Mouse (Mus musculus) left cerebral cortex, adult 2 months (tissue): ENCODE measurements around the gene Dpp6. TPM values are rescaled to one million over a fixed set of nuclear protein-coding genes. Genes with fewer than 3 reads are reported as not detected.
A peak's percentile ranks its signal among the peaks of the same experiment; 100 is the strongest.

Experiments used
- DNase-seq, 2 experiments: peaks; one replicate each; pipeline ENCODE4 v3.0.0; 2021 to 2022; ENCODE audit warnings: low spot score in 2 of 2, mixed read lengths in 1 of 2; ENCODE audit errors: extremely low spot score in 1 of 2
- H3K27ac ChIP-seq: fragments of 200-600 bp; 2 replicates; pipeline ENCODE4 v1.8.1; 2022
- H3K4me3 ChIP-seq: fragments of 200-600 bp; 2 replicates; pipeline ENCODE4 v1.8.1; 2022
- CTCF ChIP-seq: fragments of 200-600 bp; IDR thresholded peaks from 2 replicates; pipeline ENCODE4 v1.8.1; 2022; ENCODE audit warnings: antibody characterized with exemption, mild to moderate bottlenecking, moderate library complexity
- intact Hi-C: fragments of 180-260 bp; cut with DNase I; formaldehyde crosslinking; loops from one replicate; pipeline ENCODE4 v1.15.1; 2025
- total RNA-seq, 2 experiments: library from RNA; stranded (reverse); gene quantifications; 2 replicates each; pipeline ENCODE4 v1.2.3; 2021

Dpp6 gene
- total RNA-seq, 2 experiments from 2014 or later: 174 to 183 TPM

GRCm38 (mm10) chr5:27035291-27035690 lies 218.3 kb downstream of the Dpp6 start:
- TF ChIP-seq CTCF: no peak
- DNase-seq: no peak
- intact Hi-C loops: loop anchor here (5.0 to 10.0 kb wide), 2 partner anchors 753 to 1160 kb away; no protein-coding TSS in a partner anchor
- Histone ChIP-seq H3K4me3 (no peak overlapping the region), H3K27ac (no peak overlapping the region)

GRCm38 (mm10) chr5:27035891-27036290 lies 218.9 kb downstream of the Dpp6 start:
- intact Hi-C loops: loop anchor here (1.0 to 10.0 kb wide), 3 partner anchors 133 to 1161 kb away; no protein-coding TSS in a partner anchor
- peak; percentile 49 to 51 for DNase-seq
- H3K4me3 ChIP-seq: no peak overlapping the region
- TF ChIP-seq CTCF: peak; percentile 57
- H3K27ac ChIP-seq: no peak overlapping the region

DNA sequence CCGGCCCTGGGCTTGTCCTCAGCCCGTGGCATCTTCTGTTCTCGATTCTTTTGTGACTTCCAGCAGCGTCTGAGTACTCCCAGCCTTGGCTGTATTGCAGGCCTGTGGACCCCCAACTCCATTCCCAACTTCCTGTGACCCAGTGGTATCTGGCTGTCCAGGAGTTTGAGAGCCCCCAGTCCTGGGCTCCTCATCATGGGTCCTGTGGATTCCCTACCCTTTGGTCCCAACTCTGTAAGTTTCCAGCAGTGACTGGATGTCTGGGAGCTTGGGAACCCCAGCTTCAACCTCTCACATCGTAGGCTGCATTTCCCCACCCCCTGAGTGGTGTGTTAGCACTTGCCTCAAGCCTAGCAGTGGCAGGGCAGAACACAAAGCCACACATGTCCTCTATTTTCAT lies 220.8 kb downstream of the Dpp6 start:
- Histone ChIP-seq H3K27ac (no peak overlapping the region), H3K4me3 (no peak overlapping the region)
- no peak for TF ChIP-seq CTCF
- DNase-seq: no peak
- intact Hi-C loops: loop anchor here (5.0 to 10.0 kb wide), 2 partner anchors 755 to 1163 kb away; no protein-coding TSS in a partner anchor

DNA sequence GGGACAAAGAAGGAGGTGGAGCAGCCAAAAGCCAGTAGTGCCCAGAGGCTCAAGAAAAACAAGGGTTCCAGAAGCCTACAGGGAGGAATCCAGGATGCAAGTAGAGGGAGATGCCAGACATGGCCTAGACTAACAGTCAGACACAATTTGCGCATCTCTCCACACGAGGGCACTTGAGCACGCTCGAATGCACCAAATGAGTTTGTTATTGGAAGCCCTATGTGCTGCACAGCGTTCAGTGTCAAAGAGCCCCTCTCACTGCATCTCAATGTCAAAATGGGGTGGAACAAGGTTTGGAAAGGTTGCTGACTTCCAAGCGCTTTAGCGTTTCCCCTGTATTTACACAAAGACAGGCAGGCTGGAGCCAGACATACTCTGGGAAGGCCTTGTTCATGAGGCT lies 231.2 kb downstream of the Dpp6 start:
- peak; percentile 71 to 75 for DNase-seq
- H3K4me3 ChIP-seq: no peak overlapping the region
- intact Hi-C loops: loop anchor here (5.0 kb wide), 1 partner anchor 604 kb away; no protein-coding TSS in a partner anchor
- no peak overlapping the region for H3K27ac ChIP-seq
- peak; percentile 69 for TF ChIP-seq CTCF

GRCm38 (mm10) chr5:27048926-27049325 lies 231.9 kb downstream of the Dpp6 start:
- H3K27ac ChIP-seq: peak overlapping the region; percentile 92
- no peak for TF ChIP-seq CTCF
- peak; percentile 30 to 32 for DNase-seq
- H3K4me3 ChIP-seq: peak overlapping the region; percentile 64
- intact Hi-C loops: loop anchor here (1.0 to 5.0 kb wide), 2 partner anchors 566 to 603 kb away; no protein-coding TSS in a partner anchor

DNA sequence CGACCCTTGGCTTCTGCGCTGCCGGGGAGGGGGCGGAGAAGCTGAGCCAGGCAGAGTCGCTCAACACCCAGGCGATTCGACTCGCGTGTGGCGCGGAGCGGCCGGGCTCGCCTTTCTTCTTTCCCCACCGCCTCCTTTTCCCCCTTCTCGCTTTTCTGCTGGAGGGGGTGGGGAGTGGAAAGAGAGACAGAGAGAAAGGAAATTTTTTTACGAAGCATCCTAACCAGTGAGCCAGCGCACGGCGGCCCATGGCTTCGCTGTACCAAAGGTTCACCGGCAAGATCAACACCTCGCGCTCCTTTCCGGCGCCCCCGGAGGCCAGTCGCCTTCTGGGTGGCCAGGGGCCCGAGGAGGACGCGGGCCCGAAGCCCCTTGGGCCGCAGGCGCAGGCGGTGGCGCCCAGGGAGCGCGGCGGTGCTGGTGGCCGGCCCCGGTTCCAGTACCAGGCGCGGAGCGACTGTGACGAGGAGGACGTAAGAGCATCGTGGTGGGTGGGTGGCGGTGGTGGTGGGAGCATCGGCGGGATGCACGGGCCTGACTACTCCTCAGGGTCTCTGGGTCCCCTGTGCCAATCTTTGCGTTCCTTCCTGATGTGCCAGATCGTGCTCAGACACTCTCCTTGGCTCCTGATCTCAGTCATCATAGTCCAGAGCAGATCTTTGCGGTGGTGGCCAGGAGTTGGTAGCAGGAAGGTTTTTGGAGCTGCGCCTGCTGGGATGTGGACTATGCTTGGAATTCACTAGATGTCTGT lies 232.5 kb downstream of the Dpp6 start:
- intact Hi-C loops: loop anchor here (1.0 to 5.0 kb wide), 3 partner anchors 498 to 603 kb away; no protein-coding TSS in a partner anchor
- DNase-seq: peak; percentile 50 to 55
- Histone ChIP-seq H3K27ac (peak overlapping the region; percentile 92), H3K4me3 (peak overlapping the region; percentile 64)
- no peak for TF ChIP-seq CTCF

GRCm38 (mm10) chr5:27051250-27051649 lies 234.2 kb downstream of the Dpp6 start:
- intact Hi-C loops: loop anchor here (5.0 kb wide), 1 partner anchor 496 kb away; no protein-coding TSS in a partner anchor
- H3K4me3 ChIP-seq: no peak overlapping the region
- DNase-seq: peak in 1 of 2 experiments; percentile 29
- no peak overlapping the region for H3K27ac ChIP-seq
- TF ChIP-seq CTCF: peak; percentile 23

DNA sequence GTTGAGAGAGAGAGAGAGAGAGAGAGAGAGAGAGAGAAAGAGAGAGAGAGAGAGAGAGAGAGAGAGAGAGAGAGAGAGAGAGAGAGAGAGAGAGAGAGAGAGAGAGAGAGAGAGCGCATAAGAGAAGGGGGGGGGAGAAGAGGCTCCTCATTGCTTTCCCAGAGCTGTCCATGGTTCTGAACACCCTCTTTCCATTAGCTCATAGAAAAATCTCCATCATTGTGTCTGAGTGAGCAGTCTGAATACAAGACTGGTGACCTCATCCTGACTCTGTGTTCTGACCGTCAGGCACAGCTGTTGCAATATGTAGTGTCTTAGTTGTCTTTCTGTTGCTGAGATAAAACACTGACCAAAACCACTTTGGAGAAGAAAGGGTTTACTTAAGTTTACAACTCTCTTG lies 235.4 kb downstream of the Dpp6 start:
- Histone ChIP-seq H3K4me3 (no peak overlapping the region), H3K27ac (no peak overlapping the region)
- intact Hi-C loops: loop anchor here (5.0 kb wide), 1 partner anchor 495 kb away; no protein-coding TSS in a partner anchor
- no peak for TF ChIP-seq CTCF
- DNase-seq: no peak

DNA sequence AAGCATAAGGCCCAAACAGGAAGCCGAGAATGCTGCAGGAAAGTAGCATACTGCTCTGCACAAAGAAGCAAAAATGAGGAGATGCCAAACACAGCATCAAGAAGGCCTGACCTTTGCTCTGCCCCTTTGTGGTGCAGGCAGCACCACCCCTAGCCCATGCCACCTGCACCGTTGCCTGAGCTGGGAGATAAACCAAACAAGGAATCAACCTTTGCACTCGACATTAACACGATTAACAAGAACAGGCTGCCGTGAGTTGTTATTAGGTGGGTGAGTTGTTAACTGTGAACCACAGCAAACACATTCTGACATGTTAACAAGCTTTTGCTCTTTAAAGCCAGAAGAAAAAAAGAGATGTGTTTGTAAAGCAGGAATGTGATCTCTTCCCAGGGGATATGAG lies 239.4 kb downstream of the Dpp6 start:
- intact Hi-C loops: no loop called here
- no peak for TF ChIP-seq CTCF
- no peak overlapping the region for H3K4me3 ChIP-seq
- no peak for DNase-seq
- H3K27ac ChIP-seq: no peak overlapping the region

- no peak for TF ChIP-seq CTCF
- DNase-seq: no peak
- intact Hi-C loops: no loop called here
- no peak overlapping the region for H3K27ac ChIP-seq
- no peak overlapping the region for H3K4me3 ChIP-seq
Observed at GRCm38 (mm10) chr5:27060114-27060513, 243.1 kb downstream of the Dpp6 start.

DNA sequence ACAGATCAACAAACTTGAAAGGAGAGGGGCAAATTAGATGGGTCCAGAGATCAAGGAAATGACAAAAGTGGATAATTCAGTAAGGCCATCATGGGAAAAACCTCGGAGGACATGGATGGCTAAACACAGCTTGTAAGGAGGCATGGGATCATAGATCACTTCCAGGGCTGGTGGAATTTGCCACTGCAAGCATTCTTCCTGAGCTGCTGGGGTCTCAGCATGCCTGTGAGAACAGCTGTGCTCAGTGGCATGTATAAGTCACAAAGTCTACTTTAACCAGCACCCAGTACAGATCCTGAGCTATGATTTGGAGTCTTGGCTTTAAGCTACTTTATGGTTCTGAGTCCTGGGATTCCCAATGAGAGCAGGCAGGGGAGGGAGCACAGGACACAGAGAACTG lies 246.9 kb downstream of the Dpp6 start:
- no peak overlapping the region for H3K4me3 ChIP-seq
- DNase-seq: no peak
- intact Hi-C loops: no loop called here
- no peak overlapping the region for H3K27ac ChIP-seq
- no peak for TF ChIP-seq CTCF

- TF ChIP-seq CTCF: no peak
- H3K4me3 ChIP-seq: no peak overlapping the region
- DNase-seq: no peak
- no peak overlapping the region for H3K27ac ChIP-seq
- intact Hi-C loops: no loop called here
Observed at GRCm38 (mm10) chr5:27066837-27067236, 249.8 kb downstream of the Dpp6 start.
